Mouse (Mus musculus) kidney, adult 2 months (tissue): ENCODE results near the gene Tnfaip2.

Source experiments
- CTCF ChIP-seq: fragments of 200-500 bp; conservative IDR thresholded peaks from 2 replicates; pipeline ENCODE4 v1.5.1; 2011; ENCODE audit warnings: low read depth, mild to moderate bottlenecking, control low read depth, low read length, moderate library complexity, mixed read lengths; ENCODE audit not compliant: insufficient read depth, insufficient read length
- POLR2A ChIP-seq: fragments of 200-500 bp; IDR thresholded peaks from one replicate; pipeline ENCODE4 v1.6.1; 2011; ENCODE audit warnings: low read depth, low read length, control low read depth

DNA sequence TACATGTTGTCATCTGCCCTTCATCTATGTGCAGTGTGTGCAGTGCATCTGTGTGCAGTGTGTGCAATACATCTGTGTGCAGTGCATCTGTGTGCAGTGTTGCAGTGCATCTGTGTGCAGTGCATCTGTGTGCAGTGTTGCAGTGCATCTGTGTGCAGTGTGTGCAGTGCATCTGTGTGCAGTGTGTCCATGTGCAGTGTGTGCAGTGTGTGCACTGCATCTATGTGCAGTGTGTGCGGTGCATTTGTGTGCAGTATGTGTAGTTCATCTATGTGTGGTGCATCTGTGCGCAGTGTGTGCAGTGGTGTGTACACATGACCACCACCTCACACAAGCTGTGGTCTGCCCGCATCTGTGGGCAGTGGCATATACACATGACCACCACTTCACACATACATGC, 24.1 kb downstream of the Tnfaip2 start:
- TF ChIP-seq CTCF (no peak), POLR2A (no peak)
